ENCODE assay signal across 8 mouse cellular contexts in the genomic region with DNA sequence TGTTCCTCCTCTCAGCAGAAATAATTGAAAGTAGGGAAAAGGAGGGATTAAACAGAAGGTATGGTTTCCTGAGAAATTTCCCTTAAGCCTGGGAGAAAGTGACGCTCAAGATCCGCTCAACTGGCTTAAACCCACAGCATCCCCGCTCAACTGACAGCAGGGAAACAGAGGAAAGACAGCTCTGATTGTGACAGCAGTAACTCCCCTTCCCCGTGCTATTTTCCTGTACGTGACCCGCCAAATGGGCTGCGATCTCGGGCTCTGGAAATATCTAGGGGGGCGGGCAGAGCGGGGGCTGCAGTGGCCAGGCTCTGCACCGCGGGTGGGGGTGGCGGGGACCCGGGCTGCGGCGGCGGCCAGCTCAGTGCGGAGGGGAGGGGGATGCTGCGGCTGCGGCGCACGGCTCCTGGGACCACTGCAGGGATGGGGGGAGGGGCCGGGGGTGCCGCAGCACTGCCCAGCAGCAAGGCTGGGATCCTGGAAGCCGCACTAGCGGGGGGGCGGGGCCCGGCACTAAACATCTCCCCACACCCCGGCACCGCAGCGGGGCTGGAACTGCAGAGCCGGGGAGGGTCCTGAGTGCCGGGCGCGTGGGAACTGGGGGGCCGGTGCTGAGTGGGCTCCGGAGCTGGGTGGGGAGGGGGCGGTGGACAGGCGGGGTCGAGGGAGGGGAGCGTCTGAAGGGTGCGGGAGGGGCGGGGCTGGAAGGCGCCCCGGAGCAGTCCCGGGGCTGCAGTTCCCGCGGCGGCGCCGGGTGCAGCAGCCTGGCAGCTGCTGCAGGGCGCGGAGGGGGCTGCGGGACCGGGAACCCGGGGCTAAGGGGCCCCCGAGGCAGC. TPM values are rescaled to one million over a fixed set of nuclear protein-coding genes. Genes with fewer than 3 reads are reported as not detected.
A peak's percentile ranks its signal among the peaks of the same experiment; 100 is the strongest.
DNase-seq lines count a peak whose midpoint lies in the region; ATAC-seq and TF ChIP-seq lines count a peak whose summit lies in the region.

No protein-coding gene starts in this region.

- H3K36me3 ChIP-seq in heart, adult 2 months (ENCODE audit: control insufficient read depth, insufficient read depth, low read length) = peaks cover 2% of the 10 kb centered on the region; the same call in 1 of the 2 replicates
- no peaks in the 10 kb centered on the region for H3K36me3 ChIP-seq in ES-Bruce4 (ENCODE audit: control insufficient read depth, insufficient read depth, low read length, poor library complexity, severe bottlenecking)
- no peaks in the 10 kb centered on the region for H3K36me3 ChIP-seq in liver, embryonic 14.5 days (replicated peaks; ENCODE audit: control insufficient read depth, insufficient read depth, low read depth)
- H3K36me3 ChIP-seq in splenic B cell, adult 2 months (ENCODE audit: control insufficient read depth, insufficient read depth, low read length, poor library complexity, severe bottlenecking) = no peaks in the 10 kb centered on the region

- ATAC-seq in liver, embryonic 14.5 days (ENCODE audit: insufficient read depth) = peak; percentile 23; the same call in 1 of the 2 replicates

- no peaks in the 10 kb centered on the region for H3K27me3 ChIP-seq in heart, adult 2 months (ENCODE audit: control insufficient read depth, insufficient read depth, low read length)
- no peaks in the 10 kb centered on the region for H3K27me3 ChIP-seq in ES-Bruce4 (ENCODE audit: control insufficient read depth, insufficient read depth, low read length, poor library complexity, severe bottlenecking)
- no peaks in the 10 kb centered on the region for H3K27me3 ChIP-seq in liver, embryonic 14.5 days (ENCODE audit: control insufficient read depth, insufficient read depth, low read length)
- H3K27me3 ChIP-seq in splenic B cell, adult 2 months (ENCODE audit: control insufficient read depth, insufficient read depth, low read length, poor library complexity, severe bottlenecking) = no peaks in the 10 kb centered on the region

- H3K79me2 ChIP-seq in heart, adult 2 months (replicated peaks; ENCODE audit: control insufficient read depth, insufficient read depth, low read length) = peaks cover 6% of the 10 kb centered on the region

- H3K9ac ChIP-seq in heart, adult 2 months (ENCODE audit: low read depth, low read length) = peak overlapping the region; percentile 97
- H3K9ac ChIP-seq in ES-Bruce4 (ENCODE audit: low read depth, poor library complexity, severe bottlenecking) = peak overlapping the region; percentile 98
- H3K9ac ChIP-seq in liver, embryonic 14.5 days (replicated peaks) = peak overlapping the region; percentile 66

- H3K27ac ChIP-seq in heart, adult 2 months = peak overlapping the region; percentile 87
- H3K27ac ChIP-seq in ES-Bruce4 (ENCODE audit: insufficient read depth, low read length) = no peak overlapping the region
- H3K27ac ChIP-seq in liver, embryonic 14.5 days = no peak overlapping the region

- no peaks in the 10 kb centered on the region for H3K9me3 ChIP-seq in ES-Bruce4 (replicated peaks; ENCODE audit: control insufficient read depth, insufficient read depth, low read length, poor library complexity, severe bottlenecking)
- H3K9me3 ChIP-seq in liver, embryonic 14.5 days (ENCODE audit: control insufficient read depth, low read length) = no peaks in the 10 kb centered on the region

- TF ChIP-seq CTCF in heart, adult 2 months (IDR thresholded peaks at IDR 0.05) = no peak
- no peak for TF ChIP-seq CTCF in ES-Bruce4 (IDR thresholded peaks at IDR 0.05; ENCODE audit: low read depth, low read length)
- TF ChIP-seq CTCF in liver, embryonic 14.5 days (IDR thresholded peaks at IDR 0.05; ENCODE audit: low read depth) = no peak

- intact Hi-C loops in heart, adult 2 months (cut with DNase I) = no loop called here
- intact Hi-C loops in heart, postnatal 36 days (cut with DNase I) = no loop called here

- no peak for TF ChIP-seq POLR2A in heart, adult 2 months (IDR thresholded peaks at IDR 0.05; ENCODE audit: insufficient read depth, low read depth, low read length)
- no peak for TF ChIP-seq POLR2A in ES-Bruce4 (IDR thresholded peaks at IDR 0.05; ENCODE audit: insufficient read depth, low read length)

- H3K4me2 ChIP-seq in liver, embryonic 14.5 days (ENCODE audit: low read depth) = peak overlapping the region; percentile 91

- no peak for TF ChIP-seq EP300 in heart, adult 2 months (IDR thresholded peaks at IDR 0.05; ENCODE audit: insufficient read depth, low read depth, low read length)
- no peak for TF ChIP-seq EP300 in ES-Bruce4 (IDR thresholded peaks at IDR 0.05; ENCODE audit: insufficient read depth, low read depth, low read length)
- no peak for TF ChIP-seq EP300 in liver, embryonic 14.5 days (IDR thresholded peaks at IDR 0.05; ENCODE audit: low read depth)

- 4% methylated on average over 37 of the region's 57 CpGs for WGBS in heart, adult 2 months
- WGBS in liver, embryonic 14.5 days (ENCODE audit: insufficient replicate concordance) = 2% methylated on average over 55 of the region's 57 CpGs

- peak; percentile 43 to 56 for DNase-seq in heart, adult 2 months
- no peak for DNase-seq in heart, postnatal 36 days
- DNase-seq in embryo, embryonic 10 days (ENCODE audit: low spot score) = peak; percentile 42
- DNase-seq in heart, postnatal 4 days = peak; percentile 57
- no peak for DNase-seq in liver, embryonic 14.5 days (ENCODE audit: low read depth in 3 of 3, low spot score in 3 of 3)
- DNase-seq in splenic B cell, adult 2 months (ENCODE audit: low read depth, low spot score) = peak; percentile 23
- DNase-seq in urinary bladder, postnatal 4 days (ENCODE audit: low spot score in 2 of 2) = no peak

- H3K4me1 ChIP-seq in heart, adult 2 months (ENCODE audit: control insufficient read depth, insufficient read depth, low read length) = peaks cover 12% of the 10 kb centered on the region
- no peaks in the 10 kb centered on the region for H3K4me1 ChIP-seq in ES-Bruce4 (ENCODE audit: control insufficient read depth, insufficient read depth, low read length)
- H3K4me1 ChIP-seq in liver, embryonic 14.5 days (replicated peaks; ENCODE audit: control insufficient read depth in 2 of 2, insufficient read depth in 2 of 2, low read length in 1 of 2) = peaks cover 0 to 10% of the 10 kb centered on the region in 2 experiments; a peak in 3 of 4 replicates

- peak overlapping the region; percentile 90 for H3K4me3 ChIP-seq in heart, adult 2 months
- H3K4me3 ChIP-seq in ES-Bruce4 (ENCODE audit: low read depth, low read length) = peak overlapping the region; percentile 99
- H3K4me3 ChIP-seq in liver, embryonic 14.5 days (ENCODE audit: insufficient read depth in 1 of 2, low read depth in 2 of 2, low read length in 2 of 2) = peak overlapping the region; percentile 60 to 88

RNA-seq across cellular contexts. Expression of a gene that starts 0.7 kb away (rescaled TPM):
- total RNA-seq in heart, adult 2 months (2021) = 10 to 100 TPM; 36.8 to 41.0 TPM
- 37.0 and 54.6 TPM in 2 replicates for polyA plus RNA-seq in heart, adult 2 months (2012; rRNA removed)
- 10 to 100 TPM; 51.4 to 52.8 TPM for total RNA-seq in heart, postnatal 36 days (2021)
- 30.1 and 33.9 TPM in 2 replicates for polyA plus RNA-seq in ES-Bruce4 (2011; ENCODE audit: insufficient read depth, insufficient read length, low read depth, missing spikeins)
- total RNA-seq in heart, postnatal 4 days (2021) = 10 to 100 TPM; 58.3 to 65.2 TPM
- polyA plus RNA-seq in liver, embryonic 14.5 days (2012; rRNA removed) = 4.5 and 5.4 TPM in 2 replicates
- polyA plus RNA-seq in liver, embryonic 14.5 days (2014; fragmentation: Nextera tagmentation; extraction: Ambion mirVana) = 3.9 and 7.2 TPM in 2 replicates

RNA-seq across cellular contexts. Expression of a gene that starts 43.3 kb away (rescaled TPM):
- 1 to 10 TPM; 3.4 to 6.2 TPM for total RNA-seq in heart, adult 2 months (2021)
- 1.8 and 3.5 TPM in 2 replicates for polyA plus RNA-seq in heart, adult 2 months (2012; rRNA removed)
- 1 to 10 TPM; 6.1 to 6.2 TPM for total RNA-seq in heart, postnatal 36 days (2021)
- 4.9 and 5.5 TPM in 2 replicates for polyA plus RNA-seq in ES-Bruce4 (2011; ENCODE audit: insufficient read depth, insufficient read length, low read depth, missing spikeins)
- total RNA-seq in heart, postnatal 4 days (2021) = 10 to 100 TPM; 11.1 to 11.9 TPM
- 0.74 and 1.3 TPM in 2 replicates for polyA plus RNA-seq in liver, embryonic 14.5 days (2012; rRNA removed)
- polyA plus RNA-seq in liver, embryonic 14.5 days (2014; fragmentation: Nextera tagmentation; extraction: Ambion mirVana) = 0.43 and 0.57 TPM in 2 replicates

RNA-seq across cellular contexts. Expression of a gene that starts 58.8 kb away (rescaled TPM):
- total RNA-seq in heart, adult 2 months (2021) = 1 to 10 TPM; 8.3 to 8.5 TPM
- 15.5 and 23.7 TPM in 2 replicates for polyA plus RNA-seq in heart, adult 2 months (2012; rRNA removed)
- 10 to 100 TPM; 10.6 to 10.8 TPM for total RNA-seq in heart, postnatal 36 days (2021)
- polyA plus RNA-seq in ES-Bruce4 (2011; ENCODE audit: insufficient read depth, insufficient read length, low read depth, missing spikeins) = 11.0 and 11.1 TPM in 2 replicates
- total RNA-seq in heart, postnatal 4 days (2021) = 10 to 100 TPM; 18.2 to 18.3 TPM
- 22.8 and 22.9 TPM in 2 replicates for polyA plus RNA-seq in liver, embryonic 14.5 days (2012; rRNA removed)
- 13.2 and 15.9 TPM in 2 replicates for polyA plus RNA-seq in liver, embryonic 14.5 days (2014; fragmentation: Nextera tagmentation; extraction: Ambion mirVana)

Comparison
In these comparisons a context has a peak if more than half of its experiments do, and no peak if none do; other contexts are left out.
1. DNase-seq: peak in heart, adult 2 months (2 of 2), embryo, embryonic 10 days (single experiment), heart, postnatal 4 days (single experiment) and splenic B cell, adult 2 months (single experiment); none in heart, postnatal 36 days (0 of 2), liver, embryonic 14.5 days (0 of 3) and urinary bladder, postnatal 4 days (0 of 2).
2. Peak in every context shown above with its lines, with median percentiles within 50 percentile points of each other: H3K4me3 ChIP-seq and H3K9ac ChIP-seq.